Mouse (Mus musculus) hindbrain, embryonic 14.5 days (tissue): ENCODE data around the gene Lap3. TPM values are rescaled to one million over a fixed set of nuclear protein-coding genes. Genes with fewer than 3 reads are reported as not detected.

Experiments used
- ATAC-seq: fragments of 200-750 bp; cut with Nextera tagmentation; 2 replicates; pipeline ENCODE4 v1.8.0; 2017; ENCODE audit warnings: moderate number of reproducible peaks, mild to moderate bottlenecking, moderate TSS enrichment, moderate library complexity; ENCODE audit not compliant: low FRiP score
- DNase-seq: peaks from one replicate; pipeline ENCODE4 v3.0.0-alpha.2; 2015; ENCODE audit warnings: low spot score
- H3K27ac ChIP-seq: fragments of 300-500 bp; sonication (generic); 2 replicates; pipeline ENCODE4 v1.5.1; 2014; ENCODE audit warnings: mild to moderate bottlenecking, moderate library complexity
- H3K27me3 ChIP-seq: fragments of 300-500 bp; sonication (generic); 2 replicates; pipeline ENCODE4 v1.6.1; 2014; ENCODE audit warnings: mild to moderate bottlenecking, low read length, mixed read lengths; ENCODE audit not compliant: control insufficient read depth, insufficient read depth
- H3K36me3 ChIP-seq: fragments of 300-500 bp; sonication (generic); replicated peaks from 2 replicates; pipeline ENCODE4 v1.6.1; 2014; ENCODE audit not compliant: control insufficient read depth, insufficient read depth
- H3K4me1 ChIP-seq: fragments of 300-500 bp; sonication (generic); replicated peaks from 2 replicates; pipeline ENCODE4 v1.6.1; 2014; ENCODE audit warnings: antibody characterized with exemption, low read length, mixed read lengths; ENCODE audit not compliant: control insufficient read depth, insufficient read depth
- H3K4me2 ChIP-seq: fragments of 300-500 bp; sonication (generic); replicated peaks from 2 replicates; pipeline ENCODE4 v1.6.1; 2014; ENCODE audit warnings: mild to moderate bottlenecking, moderate library complexity
- H3K4me3 ChIP-seq: fragments of 300-500 bp; sonication (generic); replicated peaks from 2 replicates; pipeline ENCODE4 v1.5.1; 2014; ENCODE audit warnings: mild to moderate bottlenecking, low read length
- H3K9ac ChIP-seq: fragments of 300-500 bp; sonication (generic); 2 replicates; pipeline ENCODE4 v1.6.1; 2014
- H3K9me3 ChIP-seq: fragments of 300-500 bp; sonication (generic); 2 replicates; pipeline ENCODE4 v1.6.1; 2016; ENCODE audit warnings: low read length; ENCODE audit not compliant: control insufficient read depth
- WGBS: fragments of 180-500 bp; shearing (Covaris S2); extraction: QIAGEN DNeasy Blood & Tissue Kit; methylation state at CpG from one replicate; pipeline ENCODE4 v1.1.7; 2014; 5-methylcytosine and 5-hydroxymethylcytosine counted together
- polyA plus RNA-seq: library from polyadenylated mRNA; unstranded; fragments of >200 nt; fragmentation: Nextera tagmentation; extraction: Ambion mirVana; gene quantifications from 2 replicates; pipeline ENCODE4 v1.2.1, GENCODE M21; 2014

The Lap3 gene
- polyA plus RNA-seq, 1 experiment from 2014 or later: 35.3 TPM

DNA sequence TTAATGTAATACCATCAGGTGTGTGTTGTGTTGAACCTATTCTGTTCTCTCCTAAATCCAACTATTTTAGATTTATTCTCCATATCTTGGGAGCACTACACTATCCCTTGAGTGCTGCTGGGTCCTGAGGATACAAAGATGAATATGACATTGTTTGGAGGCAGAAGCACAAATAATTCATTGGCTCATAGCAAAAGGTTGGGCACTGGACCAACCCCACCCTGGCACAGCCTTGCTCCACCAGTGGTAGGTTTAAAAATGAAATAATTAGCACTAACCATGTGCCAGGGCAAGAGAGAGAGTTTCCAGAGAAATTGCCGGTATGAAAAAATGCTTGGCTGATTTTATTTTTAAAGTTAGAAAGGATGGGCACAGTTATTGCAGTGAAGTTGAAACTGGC is 19.7 kb upstream of the Lap3 start:
- Histone ChIP-seq H3K9ac (no peak overlapping the region), H3K4me2 (no peak overlapping the region), H3K27ac (no peak overlapping the region), H3K27me3 (no peaks in the 10 kb centered on the region), H3K4me1 (no peaks in the 10 kb centered on the region), H3K9me3 (no peaks in the 10 kb centered on the region), H3K36me3 (no peaks in the 10 kb centered on the region), H3K4me3 (no peak overlapping the region)
- no peak for ATAC-seq
- no peak for DNase-seq
- WGBS: 73% methylated on average over 1 of the region's 1 CpGs

DNA sequence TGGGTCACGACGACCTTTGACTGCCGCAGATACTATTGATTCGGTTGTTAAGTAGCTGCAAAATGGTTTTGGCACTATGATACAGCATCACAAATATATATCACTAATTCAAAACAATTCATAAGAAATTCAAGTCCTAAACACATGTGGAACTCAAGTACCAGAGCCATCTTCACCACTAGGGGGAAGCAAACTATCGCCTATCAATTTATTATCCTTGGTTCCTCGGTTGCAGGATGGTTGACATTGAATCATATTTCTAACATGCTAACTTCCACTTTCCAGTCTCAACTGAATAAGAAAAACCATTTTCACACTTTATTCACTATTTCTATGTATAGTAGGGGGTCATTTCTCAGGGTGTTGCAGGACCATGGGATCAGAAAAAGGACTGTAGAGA is 19.0 kb upstream of the Lap3 start:
- DNase-seq: peak; percentile 93
- Histone ChIP-seq H3K4me2 (no peak overlapping the region), H3K4me1 (no peaks in the 10 kb centered on the region), H3K9me3 (no peaks in the 10 kb centered on the region), H3K27me3 (no peaks in the 10 kb centered on the region), H3K36me3 (no peaks in the 10 kb centered on the region), H3K4me3 (no peak overlapping the region), H3K27ac (no peak overlapping the region), H3K9ac (no peak overlapping the region)
- 37% methylated on average over 6 of the region's 6 CpGs for WGBS
- no peak for ATAC-seq

DNA sequence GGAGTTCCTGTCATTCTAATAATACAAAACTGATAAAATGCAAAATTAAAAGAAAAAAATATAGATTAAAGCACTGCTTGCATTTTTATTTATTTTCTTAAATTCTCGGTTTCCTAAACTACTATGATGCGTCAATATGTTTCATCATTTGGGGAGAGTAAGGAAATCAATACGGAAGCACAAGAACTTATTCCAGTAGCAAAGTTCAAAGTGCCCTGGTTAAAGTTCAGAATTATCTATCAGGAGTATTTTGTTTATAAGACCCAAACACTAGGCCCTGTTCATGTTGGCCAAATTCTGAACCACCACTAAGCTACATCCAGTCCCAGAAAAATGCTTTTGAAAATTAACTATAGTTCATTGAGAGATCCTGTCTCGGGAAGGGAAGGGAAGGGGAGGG is 18.4 kb upstream of the Lap3 start:
- no peak overlapping the region for H3K27ac ChIP-seq
- no peaks in the 10 kb centered on the region for H3K9me3 ChIP-seq
- H3K9ac ChIP-seq: no peak overlapping the region
- H3K4me3 ChIP-seq: no peak overlapping the region
- H3K4me2 ChIP-seq: no peak overlapping the region
- ATAC-seq: no peak
- H3K36me3 ChIP-seq: no peaks in the 10 kb centered on the region
- no peak for DNase-seq
- H3K27me3 ChIP-seq: no peaks in the 10 kb centered on the region
- no peaks in the 10 kb centered on the region for H3K4me1 ChIP-seq
- 74% methylated on average over 3 of the region's 4 CpGs for WGBS

DNA sequence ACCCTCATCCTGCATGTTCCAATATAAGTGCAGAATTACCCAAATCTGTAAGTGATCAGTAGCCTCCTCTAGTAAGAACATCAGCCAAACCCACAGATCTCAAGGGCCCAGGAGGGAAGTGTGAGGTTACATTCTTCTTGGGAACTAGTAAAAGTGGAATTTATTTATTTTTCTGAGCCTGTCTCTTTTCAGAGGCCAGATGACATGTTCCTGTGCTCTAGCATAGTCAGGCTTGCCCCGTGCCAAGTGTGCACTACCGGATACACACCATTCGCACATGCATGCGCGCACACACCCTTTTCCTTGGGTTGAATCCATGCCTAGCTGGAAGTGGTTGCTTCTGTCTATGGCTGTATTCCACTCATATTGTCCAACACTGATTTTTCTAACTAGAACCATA is 17.4 kb upstream of the Lap3 start:
- Histone ChIP-seq H3K27ac (no peak overlapping the region), H3K9ac (no peak overlapping the region), H3K27me3 (no peaks in the 10 kb centered on the region), H3K9me3 (no peaks in the 10 kb centered on the region), H3K4me3 (no peak overlapping the region), H3K36me3 (no peaks in the 10 kb centered on the region), H3K4me1 (no peaks in the 10 kb centered on the region), H3K4me2 (no peak overlapping the region)
- ATAC-seq (no peak), DNase-seq (no peak)
- 88% methylated on average over 5 of the region's 5 CpGs for WGBS

DNA sequence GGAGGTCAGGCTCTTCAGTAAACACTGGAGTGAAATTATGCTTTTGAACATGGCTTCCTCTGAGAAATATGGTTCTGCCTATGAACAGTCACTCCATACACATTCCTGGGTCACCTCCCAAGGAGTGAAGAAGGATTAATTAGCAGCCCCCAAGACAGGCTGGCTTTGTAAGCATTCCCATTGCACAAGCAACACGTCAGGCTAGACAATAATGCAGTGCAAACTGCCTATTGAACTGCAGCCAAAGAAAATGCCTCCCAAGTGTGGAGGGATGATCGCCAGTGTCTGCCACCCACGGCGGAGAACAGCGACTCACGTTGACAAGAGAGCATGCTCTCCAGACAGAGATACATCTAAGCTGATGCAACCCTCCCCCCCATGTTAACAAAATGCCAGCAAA is 16.9 kb upstream of the Lap3 start:
- Histone ChIP-seq H3K4me2 (no peak overlapping the region), H3K9ac (no peak overlapping the region), H3K27ac (no peak overlapping the region), H3K36me3 (no peaks in the 10 kb centered on the region), H3K4me3 (no peak overlapping the region), H3K9me3 (no peaks in the 10 kb centered on the region), H3K4me1 (no peaks in the 10 kb centered on the region), H3K27me3 (no peaks in the 10 kb centered on the region)
- peak; percentile 43 for DNase-seq
- 25% methylated on average over 6 of the region's 6 CpGs for WGBS
- peak; percentile 41; the same call in 1 of the 2 replicates for ATAC-seq

DNA sequence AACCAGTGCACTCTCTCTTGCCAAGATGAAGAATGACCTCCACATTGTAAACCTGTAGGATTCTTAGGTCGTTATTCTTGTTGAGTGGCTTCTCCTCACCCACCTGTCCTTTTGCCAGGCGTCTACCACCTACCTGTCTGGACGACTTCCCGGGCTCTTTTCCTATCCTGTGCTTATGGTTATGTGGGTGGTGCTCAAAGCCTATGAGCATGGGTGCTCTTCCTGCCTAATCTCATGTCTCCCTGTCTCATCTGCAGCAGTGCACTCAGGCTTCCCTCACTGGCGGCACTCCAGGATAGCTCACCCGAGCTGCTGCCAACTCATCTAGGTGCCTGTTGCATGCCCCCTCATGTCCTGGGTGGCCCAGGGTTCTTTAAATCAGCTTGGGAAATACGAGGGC is 15.6 kb upstream of the Lap3 start:
- no peak for DNase-seq
- no peaks in the 10 kb centered on the region for H3K27me3 ChIP-seq
- H3K4me3 ChIP-seq: no peak overlapping the region
- H3K36me3 ChIP-seq: no peaks in the 10 kb centered on the region
- H3K4me2 ChIP-seq: no peak overlapping the region
- no peak overlapping the region for H3K27ac ChIP-seq
- WGBS: 82% methylated on average over 7 of the region's 7 CpGs
- H3K9me3 ChIP-seq: no peaks in the 10 kb centered on the region
- no peak overlapping the region for H3K9ac ChIP-seq
- no peak for ATAC-seq
- no peaks in the 10 kb centered on the region for H3K4me1 ChIP-seq

DNA sequence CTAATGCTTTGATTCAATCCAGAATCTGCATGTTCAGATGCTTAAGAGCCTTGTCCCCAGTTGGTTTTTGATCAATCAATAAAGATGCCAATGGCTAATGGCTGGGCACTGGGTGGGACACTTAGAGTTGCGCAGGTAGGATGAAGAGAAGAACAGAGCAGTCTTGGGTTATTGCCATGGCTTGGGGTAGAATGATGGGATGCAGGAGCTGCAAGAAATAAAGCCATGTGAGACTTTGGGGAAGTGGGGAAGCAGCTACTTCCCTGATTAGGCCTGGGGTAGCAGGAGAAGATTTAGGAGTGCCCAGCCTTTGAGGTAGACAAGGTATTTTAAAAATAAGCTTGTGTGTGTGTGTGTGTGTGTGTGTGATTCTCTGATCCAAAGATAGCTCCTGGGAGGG is 13.1 kb upstream of the Lap3 start:
- Histone ChIP-seq H3K27ac (no peak overlapping the region), H3K9ac (no peak overlapping the region), H3K27me3 (no peaks in the 10 kb centered on the region), H3K4me3 (no peak overlapping the region), H3K9me3 (no peaks in the 10 kb centered on the region), H3K36me3 (no peaks in the 10 kb centered on the region), H3K4me1 (no peaks in the 10 kb centered on the region), H3K4me2 (no peak overlapping the region)
- no peak for DNase-seq
- no peak for ATAC-seq
- WGBS: 90% methylated on average over 1 of the region's 1 CpGs

DNA sequence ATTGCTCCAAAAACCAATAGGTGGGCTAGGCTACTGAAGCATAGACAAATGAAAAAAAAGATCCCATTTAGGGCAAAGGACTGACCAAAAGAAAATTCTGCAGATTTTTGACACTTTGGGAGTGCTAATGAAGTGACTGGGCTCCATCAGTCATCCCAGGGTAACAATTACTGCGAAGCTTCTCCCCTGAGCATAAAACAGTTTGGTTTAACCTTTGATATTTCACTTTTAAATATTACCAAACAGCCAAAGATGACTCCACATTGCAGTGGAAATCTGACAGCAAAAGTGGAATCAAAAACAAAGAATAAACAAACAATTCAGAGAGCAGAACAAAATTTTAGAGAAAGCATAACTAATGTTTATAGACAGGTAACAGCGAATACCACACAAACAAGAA is 12.0 kb upstream of the Lap3 start:
- no peak for DNase-seq
- Histone ChIP-seq H3K9ac (no peak overlapping the region), H3K27me3 (no peaks in the 10 kb centered on the region), H3K27ac (no peak overlapping the region), H3K9me3 (no peaks in the 10 kb centered on the region), H3K36me3 (no peaks in the 10 kb centered on the region), H3K4me3 (no peak overlapping the region), H3K4me2 (no peak overlapping the region), H3K4me1 (no peaks in the 10 kb centered on the region)
- no peak for ATAC-seq
- WGBS: 90% methylated on average over 2 of the region's 2 CpGs

DNA sequence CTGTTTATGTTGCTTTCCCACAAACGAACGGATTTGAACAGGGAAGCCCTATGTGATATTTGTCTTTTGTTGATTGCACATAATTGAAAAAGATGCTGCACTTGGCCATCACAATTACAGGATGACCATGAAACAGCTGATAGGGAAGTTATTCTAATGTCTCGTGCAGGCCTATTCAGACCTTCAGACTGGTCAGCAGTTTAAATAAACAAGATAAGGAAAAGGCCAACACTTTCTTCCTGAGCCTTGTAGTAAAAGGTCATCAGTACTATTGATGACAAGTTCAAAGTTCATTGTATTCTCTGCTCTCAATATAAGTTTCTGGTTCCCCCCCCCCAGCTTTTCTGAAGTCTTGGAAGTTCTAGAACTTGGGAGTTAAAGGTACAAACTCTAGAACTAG is 10.6 kb upstream of the Lap3 start:
- Histone ChIP-seq H3K27ac (no peak overlapping the region), H3K9me3 (no peaks in the 10 kb centered on the region), H3K4me1 (no peaks in the 10 kb centered on the region), H3K36me3 (no peaks in the 10 kb centered on the region), H3K4me3 (no peak overlapping the region), H3K27me3 (no peaks in the 10 kb centered on the region), H3K9ac (no peak overlapping the region), H3K4me2 (no peak overlapping the region)
- 80% methylated on average over 3 of the region's 3 CpGs for WGBS
- DNase-seq: no peak
- no peak for ATAC-seq

DNA sequence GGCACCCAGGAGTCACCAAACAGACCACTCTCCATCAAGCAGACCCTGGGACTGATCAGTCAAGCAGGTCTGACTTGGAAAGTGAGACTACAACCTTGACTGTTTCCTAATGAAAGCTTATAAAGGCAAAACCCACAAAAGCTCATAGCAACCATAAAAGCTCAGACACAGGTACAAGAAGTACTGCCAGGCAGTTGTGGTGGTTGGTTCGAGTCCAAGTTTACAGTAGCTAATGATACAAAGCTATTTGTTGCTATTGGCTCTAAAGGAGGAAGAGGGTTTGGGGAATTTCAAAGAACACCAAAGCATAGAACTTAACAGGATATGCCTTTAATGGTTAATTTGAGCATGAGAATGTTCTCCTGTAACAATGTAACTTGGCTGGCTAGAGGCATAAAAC is 9.5 kb upstream of the Lap3 start:
- ATAC-seq (no peak), DNase-seq (no peak)
- Histone ChIP-seq H3K9me3 (no peaks in the 10 kb centered on the region), H3K4me1 (no peaks in the 10 kb centered on the region), H3K4me3 (no peak overlapping the region), H3K36me3 (no peaks in the 10 kb centered on the region), H3K4me2 (no peak overlapping the region), H3K27ac (no peak overlapping the region), H3K27me3 (no peaks in the 10 kb centered on the region), H3K9ac (no peak overlapping the region)
- WGBS: 92% methylated on average over 1 of the region's 1 CpGs
